Mouse (Mus musculus) embryonic facial prominence, embryonic 15.5 days (tissue): ENCODE data around the gene Snapc2. TPM values are rescaled to one million over a fixed set of nuclear protein-coding genes. Genes with fewer than 3 reads are reported as not detected.

Experiments used
- ATAC-seq: fragments of 200-750 bp; cut with Nextera tagmentation; 2 replicates; pipeline ENCODE4 v1.8.0; 2017; ENCODE audit warnings: low read depth, moderate TSS enrichment; ENCODE audit not compliant: insufficient number of reproducible peaks, low FRiP score, low TSS enrichment
- H3K27ac ChIP-seq: fragments of 300-500 bp; sonication (generic); replicated peaks from 2 replicates; pipeline ENCODE4 v1.5.1; 2015; ENCODE audit warnings: mild to moderate bottlenecking, inconsistent platforms
- H3K27me3 ChIP-seq: fragments of 300-500 bp; sonication (generic); 2 replicates; pipeline ENCODE4 v1.6.1; 2015; ENCODE audit warnings: inconsistent platforms
- H3K36me3 ChIP-seq: fragments of 300-500 bp; sonication (generic); 2 replicates; pipeline ENCODE4 v1.6.1; 2015; ENCODE audit warnings: mild to moderate bottlenecking, inconsistent platforms
- H3K4me1 ChIP-seq: fragments of 300-500 bp; sonication (generic); 2 replicates; pipeline ENCODE4 v1.6.1; 2015; ENCODE audit warnings: inconsistent platforms
- H3K4me2 ChIP-seq: fragments of 300-500 bp; sonication (generic); replicated peaks from 2 replicates; pipeline ENCODE4 v1.6.1; 2015; ENCODE audit warnings: mild to moderate bottlenecking, inconsistent platforms
- H3K4me3 ChIP-seq: fragments of 300-500 bp; sonication (generic); replicated peaks from 2 replicates; pipeline ENCODE4 v1.5.1; 2015; ENCODE audit warnings: mild to moderate bottlenecking, inconsistent platforms
- H3K9ac ChIP-seq: fragments of 300-500 bp; sonication (generic); 2 replicates; pipeline ENCODE4 v1.6.1; 2015; ENCODE audit warnings: inconsistent platforms
- H3K9me3 ChIP-seq: fragments of 300-500 bp; sonication (generic); replicated peaks from 2 replicates; pipeline ENCODE4 v1.6.1; 2016; ENCODE audit warnings: inconsistent platforms
- WGBS: fragments of 180-500 bp; shearing (Covaris S2); methylation state at CpG from one replicate; pipeline ENCODE4 v1.1.7; 2015; 5-methylcytosine and 5-hydroxymethylcytosine counted together
- polyA plus RNA-seq: library from polyadenylated mRNA; unstranded; fragments of >200 nt; fragmentation: Nextera tagmentation; extraction: Ambion mirVana; gene quantifications from 2 replicates; pipeline ENCODE4 v1.2.1, GENCODE M21; 2015

Snapc2 gene
- 58.6 and 59.9 TPM in 2 replicates for polyA plus RNA-seq

DNA sequence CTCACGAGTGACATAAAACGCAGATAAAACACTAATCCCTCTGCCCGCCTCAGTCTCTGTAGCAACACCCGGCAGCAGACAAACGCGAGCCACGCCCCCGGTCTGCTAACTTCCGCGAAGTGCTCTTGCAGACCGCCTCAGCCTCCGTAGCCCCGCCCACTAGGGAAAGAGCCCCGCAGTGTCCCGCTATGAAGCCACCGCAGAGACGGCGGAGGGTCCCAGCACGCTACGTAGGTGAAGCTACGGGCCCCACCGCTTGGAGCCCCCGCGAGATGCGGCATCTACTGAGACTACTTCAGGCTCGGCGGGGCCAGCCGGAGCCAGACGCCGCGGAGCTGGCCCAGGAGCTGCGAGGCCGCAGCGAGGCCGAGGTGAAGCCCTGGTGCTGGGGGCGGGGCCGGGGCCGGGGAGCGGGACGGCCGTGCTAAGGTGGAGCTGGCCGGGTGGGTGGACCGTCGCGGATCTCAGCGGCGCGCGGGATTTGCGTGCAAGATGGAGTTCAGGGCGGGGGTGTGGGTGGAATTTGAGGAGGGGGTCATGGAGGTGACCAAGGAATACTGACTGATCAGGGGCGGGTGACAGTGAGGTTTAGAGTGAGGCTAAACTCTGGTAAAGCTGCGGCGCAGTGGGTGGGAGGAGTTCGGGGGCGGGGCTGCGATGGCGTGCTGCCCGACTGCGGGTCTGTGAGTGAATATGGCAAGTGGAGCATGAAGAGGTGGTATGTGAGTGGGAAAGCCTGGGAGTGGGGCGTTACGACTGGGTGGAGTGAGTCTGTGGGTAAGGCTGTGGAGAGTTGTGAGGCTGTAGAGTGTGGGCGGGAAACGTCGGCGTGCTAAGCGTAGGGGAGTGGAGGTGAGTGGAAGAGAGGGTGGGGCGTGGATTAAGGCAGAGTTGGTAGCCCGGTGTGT, at the start of gene Snapc2:
Gene Snapc2, plus strand, starts transcription at position 147 of the 908 bp plus-strand sequence.
- Histone ChIP-seq H3K9ac (peak within 1 kb of the TSS; percentile 99), H3K4me2 (peak within 1 kb of the TSS; percentile 78), H3K9me3 (no peaks in the 10 kb centered on the region), H3K27me3 (no peaks in the 10 kb centered on the region), H3K4me1 (peaks cover 45% of the 10 kb centered on the region), H3K4me3 (peak within 1 kb of the TSS; percentile 100), H3K27ac (peak within 1 kb of the TSS; percentile 93), H3K36me3 (peaks cover 25% of the 10 kb centered on the region)
- peak; percentile 91 for ATAC-seq
- WGBS, result under 1% methylated on average over 69 of the region's 69 CpGs

DNA sequence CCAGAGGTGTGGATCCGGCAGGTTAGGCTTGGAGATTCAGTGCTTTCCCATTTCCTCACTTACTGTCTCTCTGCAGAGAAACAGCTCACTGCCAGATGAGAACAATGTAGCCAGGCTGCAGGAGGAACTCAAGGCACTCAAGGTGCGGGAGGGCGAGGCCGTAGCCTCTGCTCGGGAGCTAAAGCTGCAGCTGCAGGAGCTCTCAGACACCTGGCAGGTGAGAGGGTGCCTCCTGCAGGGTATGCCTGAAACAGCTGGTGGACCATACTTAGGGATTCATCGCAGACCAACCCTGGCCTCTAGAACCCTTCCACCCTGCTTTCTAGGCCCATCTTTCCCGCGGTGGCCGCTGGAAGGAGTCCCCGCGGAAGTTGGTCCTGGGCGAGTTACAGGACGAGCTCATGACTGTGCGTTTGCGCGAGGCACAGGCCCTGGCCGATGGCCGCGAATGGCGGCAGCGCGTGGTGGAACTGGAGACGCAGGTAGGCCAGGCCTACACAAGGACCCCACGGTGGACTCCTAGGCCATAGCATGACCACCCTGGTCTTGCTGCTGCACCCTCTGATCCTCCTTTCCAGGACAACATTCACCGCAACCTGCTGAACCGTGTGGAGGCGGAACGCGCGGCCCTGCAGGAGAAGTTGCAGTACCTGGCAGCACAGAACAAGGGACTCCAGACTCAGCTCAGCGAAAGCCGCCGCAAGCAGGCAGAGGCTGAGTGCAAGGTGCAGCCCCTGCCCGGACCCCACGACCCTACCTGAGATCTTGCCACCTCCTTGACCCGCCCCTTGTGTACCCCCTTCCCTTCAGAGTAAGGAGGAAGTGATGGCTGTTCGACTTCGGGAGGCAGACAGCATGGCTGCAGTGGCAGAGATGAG, 47.4 kb upstream of the Snapc2 start:
- Histone ChIP-seq H3K9ac (no peak overlapping the region), H3K27me3 (peaks cover 28% of the 10 kb centered on the region), H3K4me3 (no peak overlapping the region), H3K36me3 (0 out of 2 replicates have a peak, but pooled peaks cover 15% of the 10 kb centered on the region), H3K4me1 (peaks cover 9% of the 10 kb centered on the region), H3K27ac (no peak overlapping the region), H3K4me2 (no peak overlapping the region), H3K9me3 (no peaks in the 10 kb centered on the region)
- 33% methylated on average over 38 of the region's 38 CpGs for WGBS
- ATAC-seq, result no peak

DNA sequence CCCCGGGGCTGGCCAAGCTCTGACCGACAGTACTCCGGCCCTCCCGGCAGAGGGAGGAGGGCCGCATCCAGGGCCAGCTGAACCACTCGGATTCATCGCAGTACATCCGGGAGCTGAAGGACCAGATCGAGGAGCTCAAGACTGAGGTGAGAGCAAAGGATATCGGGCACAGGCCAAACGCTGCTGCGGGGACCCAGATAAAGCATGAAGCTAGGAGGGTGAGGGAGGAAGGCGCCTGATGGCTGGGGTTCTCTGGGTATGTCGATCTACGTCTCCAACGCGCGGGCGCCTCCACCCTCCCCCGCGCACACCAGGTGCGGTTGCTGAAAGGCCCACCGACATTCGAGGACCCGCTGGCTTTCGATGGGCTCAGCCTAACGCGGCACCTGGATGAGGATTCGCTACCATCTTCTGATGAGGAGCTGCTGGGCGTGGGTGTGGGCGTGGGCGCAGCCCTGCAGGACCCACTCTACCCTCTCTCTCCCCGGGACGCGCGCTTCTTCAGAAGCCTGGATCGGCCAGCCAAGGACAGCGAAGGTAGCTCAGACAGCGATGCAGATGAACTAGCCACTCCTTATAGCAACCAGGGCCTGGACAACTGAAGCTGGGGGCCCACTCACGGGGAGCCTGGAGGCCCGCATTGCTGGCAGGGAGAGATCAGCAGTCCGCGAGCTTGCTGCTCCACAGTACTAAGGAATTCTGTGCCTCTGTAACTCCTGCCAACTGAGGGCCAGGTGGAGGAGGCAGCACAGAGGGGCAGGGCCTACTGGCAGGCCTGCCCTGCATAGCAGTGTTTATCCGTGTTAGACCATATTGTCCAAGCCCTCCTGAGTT, 46.5 kb upstream of the Snapc2 start:
- H3K4me2 ChIP-seq, result no peak overlapping the region
- H3K4me1 ChIP-seq, result peaks cover 9% of the 10 kb centered on the region
- H3K9ac ChIP-seq, result no peak overlapping the region
- H3K27me3 ChIP-seq, result peaks cover 28% of the 10 kb centered on the region
- H3K9me3 ChIP-seq, result no peaks in the 10 kb centered on the region
- H3K4me3 ChIP-seq, result no peak overlapping the region
- WGBS, result 27% methylated on average over 44 of the region's 44 CpGs
- H3K27ac ChIP-seq, result no peak overlapping the region
- 0 out of 2 replicates have a peak, but pooled peaks cover 15% of the 10 kb centered on the region for H3K36me3 ChIP-seq
- peak; percentile 31; the same call in 1 of the 2 replicates for ATAC-seq

DNA sequence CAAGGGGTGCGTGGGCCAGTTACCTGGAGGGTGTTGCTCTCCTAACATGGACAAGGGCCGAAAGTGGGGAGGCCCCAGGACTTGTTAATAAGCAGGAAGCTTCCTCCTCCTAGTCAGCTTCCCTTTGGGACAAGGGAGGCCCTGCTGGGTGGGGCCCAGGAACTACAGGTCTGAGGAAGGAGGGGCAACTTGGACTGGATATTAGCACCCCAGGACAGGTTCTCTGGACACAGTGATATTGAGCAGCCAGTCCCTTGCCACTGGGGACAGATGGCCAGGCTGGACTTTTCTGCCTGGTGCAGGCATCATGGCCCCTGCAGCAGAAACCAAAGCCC, 45.9 kb upstream of the Snapc2 start:
- WGBS, result 74% methylated on average over 2 of the region's 2 CpGs
- Histone ChIP-seq H3K4me1 (peaks cover 9% of the 10 kb centered on the region), H3K4me2 (no peak overlapping the region), H3K27ac (no peak overlapping the region), H3K9me3 (no peaks in the 10 kb centered on the region), H3K27me3 (peaks cover 28% of the 10 kb centered on the region), H3K36me3 (0 out of 2 replicates have a peak, but pooled peaks cover 15% of the 10 kb centered on the region), H3K4me3 (no peak overlapping the region), H3K9ac (no peak overlapping the region)
- no peak for ATAC-seq

DNA sequence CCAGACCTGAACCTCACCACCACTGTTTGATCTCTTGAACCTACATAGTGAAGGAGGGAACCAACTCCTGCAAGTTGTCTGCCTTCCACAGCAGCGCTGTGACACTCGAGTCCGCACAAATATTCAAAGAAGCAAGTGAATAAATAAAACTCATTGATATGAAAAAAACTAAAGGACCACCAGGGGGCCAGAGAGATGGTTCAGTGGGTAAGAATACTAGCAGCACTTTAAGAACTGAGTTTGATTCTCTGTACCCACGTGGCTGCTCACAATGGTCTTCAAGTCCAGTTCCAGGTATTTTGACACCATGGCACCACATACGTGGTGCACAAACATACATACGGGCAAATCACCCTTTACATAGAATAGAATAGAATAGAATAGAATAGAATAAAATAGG, 41.8 kb upstream of the Snapc2 start:
- Histone ChIP-seq H3K9me3 (no peaks in the 10 kb centered on the region), H3K4me2 (no peak overlapping the region), H3K9ac (no peak overlapping the region), H3K36me3 (0 out of 2 replicates have a peak, but pooled peaks cover 4% of the 10 kb centered on the region), H3K27me3 (peaks cover 26% of the 10 kb centered on the region), H3K4me1 (peaks cover 31% of the 10 kb centered on the region), H3K27ac (no peak overlapping the region), H3K4me3 (no peak overlapping the region)
- no peak for ATAC-seq
- 76% methylated on average over 6 of the region's 6 CpGs for WGBS

DNA sequence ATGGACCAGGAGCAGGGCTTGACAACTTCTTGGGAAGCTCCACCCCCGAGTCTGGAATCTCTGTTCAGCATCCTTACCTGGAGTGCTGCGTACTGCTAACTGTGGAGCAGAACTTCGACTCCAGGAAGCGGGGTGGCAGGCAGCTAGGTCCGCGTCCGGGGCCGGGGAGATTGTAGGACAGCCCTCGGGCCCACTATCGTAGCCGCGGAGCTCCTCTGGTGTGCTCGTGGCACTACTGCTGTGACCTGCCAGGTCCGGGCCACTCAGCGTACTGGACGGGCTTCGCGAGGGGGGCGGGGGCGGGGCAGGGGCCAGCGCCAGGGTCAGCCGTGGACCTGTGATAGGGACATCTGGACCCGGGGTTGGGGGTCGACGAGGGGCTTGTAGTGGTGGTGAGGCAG, 40.1 kb upstream of the Snapc2 start:
- Histone ChIP-seq H3K36me3 (0 out of 2 replicates have a peak, but pooled peaks cover 4% of the 10 kb centered on the region), H3K9me3 (no peaks in the 10 kb centered on the region), H3K27me3 (peaks cover 38% of the 10 kb centered on the region), H3K27ac (no peak overlapping the region), H3K4me2 (peak overlapping the region; percentile 92), H3K9ac (peak overlapping the region; percentile 19; the same call in 1 of the 2 replicates), H3K4me3 (peak overlapping the region; percentile 44), H3K4me1 (peaks cover 36% of the 10 kb centered on the region)
- WGBS, result 2% methylated on average over 25 of the region's 25 CpGs
- ATAC-seq, result no peak

DNA sequence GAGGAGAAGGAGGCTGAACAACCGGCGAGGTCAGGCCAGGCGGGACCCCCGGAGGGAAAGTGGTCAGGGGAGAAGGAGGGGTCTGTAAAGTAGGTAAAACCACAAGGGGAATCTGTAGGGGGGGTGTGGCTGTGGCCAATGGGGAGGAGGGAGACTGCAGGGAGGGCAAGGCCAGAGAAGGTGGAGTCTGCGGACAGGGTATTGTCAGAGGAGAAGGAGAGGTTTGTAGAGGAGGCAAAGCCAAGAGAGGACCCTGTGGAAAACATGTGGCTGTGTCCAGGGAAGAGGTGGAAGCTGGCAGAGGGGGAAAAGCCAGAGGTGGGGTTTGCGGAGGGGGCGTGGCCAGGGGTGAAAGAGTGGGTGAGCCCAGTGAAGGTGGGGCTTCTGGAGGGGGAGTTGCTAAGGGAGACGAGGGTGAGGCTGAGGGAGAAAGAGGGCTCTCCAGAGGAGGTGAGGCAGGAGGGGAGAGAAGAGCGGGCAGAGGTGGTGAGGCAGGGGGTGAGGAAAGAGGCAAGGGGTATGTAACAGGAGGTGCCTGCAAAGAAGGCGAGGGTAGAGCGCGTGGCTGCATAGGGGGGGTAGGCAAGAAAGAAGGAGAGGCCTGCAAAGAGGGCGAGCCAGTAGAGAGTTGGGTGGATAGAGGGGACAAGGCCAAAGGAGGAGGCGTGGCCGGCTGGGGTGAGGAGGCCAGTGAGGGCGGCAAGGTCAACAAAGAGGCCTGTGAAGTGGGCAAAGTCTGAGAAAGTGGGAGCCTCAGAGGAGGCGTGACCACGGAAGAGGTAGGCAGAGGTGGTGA, 39.5 kb upstream of the Snapc2 start:
- no peak overlapping the region for H3K27ac ChIP-seq

DNA sequence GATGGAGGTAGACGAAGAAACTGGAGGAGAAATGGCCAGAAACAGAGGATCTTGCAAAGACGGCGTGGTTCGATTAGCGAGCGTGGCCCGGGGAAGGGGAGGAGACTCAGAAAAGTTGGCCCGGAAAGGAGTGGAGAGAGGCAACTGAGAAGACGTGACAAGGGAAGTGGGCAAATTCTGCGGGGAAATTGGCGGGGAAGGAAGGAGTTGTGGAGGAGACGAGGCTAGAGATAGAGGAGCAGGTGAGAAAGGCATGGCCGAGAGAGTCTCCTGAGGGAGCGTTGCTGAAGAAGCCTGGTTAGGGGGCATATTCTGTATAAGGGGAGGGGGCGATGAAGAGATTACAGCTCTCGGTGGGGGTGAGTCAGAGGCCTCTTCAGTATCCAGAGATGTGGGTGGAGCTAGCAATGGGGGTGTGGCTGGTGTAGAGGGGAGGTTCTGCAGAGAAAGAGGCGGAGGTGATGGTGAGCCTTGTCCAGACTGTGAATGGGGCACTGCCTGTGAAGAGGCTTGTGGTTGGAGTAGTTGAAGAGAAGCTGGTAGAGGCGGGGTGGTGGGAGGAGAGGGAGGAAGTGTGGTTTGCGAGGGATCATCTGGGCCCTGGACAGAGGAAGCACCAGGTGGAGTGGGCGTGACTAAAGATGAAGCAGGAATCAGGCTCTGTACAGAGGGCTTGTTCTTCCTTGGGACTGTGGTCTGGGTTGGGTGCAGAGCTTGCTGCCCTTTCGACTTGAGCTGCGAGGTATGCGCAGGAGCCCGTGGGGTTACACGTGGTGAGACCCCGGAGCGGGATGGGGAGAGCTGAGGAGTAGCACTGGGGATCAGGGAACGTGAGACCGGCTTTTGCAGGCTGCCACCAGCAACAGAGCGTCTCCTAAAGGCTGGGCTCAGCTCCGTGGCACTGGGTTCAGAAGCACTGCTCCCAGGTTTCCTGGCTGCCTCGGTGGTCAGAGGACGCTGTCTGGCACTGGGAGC, 38.6 kb upstream of the Snapc2 start:
- Histone ChIP-seq H3K9me3 (no peaks in the 10 kb centered on the region), H3K36me3 (0 out of 2 replicates have a peak, but pooled peaks cover 4% of the 10 kb centered on the region), H3K9ac (0 out of 2 replicates have a peak overlapping the region, but pooled peaks have one; percentile 4), H3K27ac (no peak overlapping the region), H3K4me3 (peak overlapping the region; percentile 44), H3K4me1 (peaks cover 36% of the 10 kb centered on the region), H3K4me2 (peak overlapping the region; percentile 92), H3K27me3 (peaks cover 44% of the 10 kb centered on the region)
- ATAC-seq, result peak; percentile 47
- WGBS, result 11% methylated on average over 33 of the region's 33 CpGs

More for the DNA sequence above, 39.5 kb upstream of the Snapc2 start:
- H3K27me3 ChIP-seq, result peaks cover 44% of the 10 kb centered on the region
- H3K9ac ChIP-seq, result peak overlapping the region; percentile 19; the same call in 1 of the 2 replicates
- H3K4me2 ChIP-seq, result peak overlapping the region; percentile 92
- H3K4me3 ChIP-seq, result peak overlapping the region; percentile 44
- WGBS, result 4% methylated on average over 18 of the region's 18 CpGs
- ATAC-seq, result peak; percentile 52
- H3K9me3 ChIP-seq, result no peaks in the 10 kb centered on the region
- peaks cover 36% of the 10 kb centered on the region for H3K4me1 ChIP-seq
- H3K36me3 ChIP-seq, result 0 out of 2 replicates have a peak, but pooled peaks cover 4% of the 10 kb centered on the region

DNA sequence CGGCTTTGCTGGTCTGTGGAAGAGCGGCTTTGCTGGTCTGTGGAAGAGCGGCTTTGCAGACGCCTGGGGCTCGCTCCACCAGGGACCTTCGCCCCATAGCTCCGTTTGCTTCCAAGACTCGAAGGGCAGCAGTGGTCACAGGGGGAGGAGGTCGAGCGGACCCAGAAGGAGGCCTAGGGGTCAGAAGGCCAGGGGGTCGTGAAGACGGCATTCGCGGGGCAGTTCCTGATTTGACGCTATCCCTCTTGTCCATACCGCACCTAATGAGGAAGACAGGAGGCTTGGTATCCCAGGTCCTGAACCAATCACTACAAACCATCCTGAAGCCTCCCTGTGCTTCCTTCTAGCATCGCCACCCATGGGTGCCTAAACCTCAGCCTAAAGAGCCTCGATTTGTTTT, 36.6 kb upstream of the Snapc2 start:
- H3K9me3 ChIP-seq, result no peaks in the 10 kb centered on the region
- H3K27ac ChIP-seq, result no peak overlapping the region
- WGBS, result 6% methylated on average over 18 of the region's 18 CpGs
- H3K9ac ChIP-seq, result 0 out of 2 replicates have a peak overlapping the region, but pooled peaks have one; percentile 23
- peaks cover 36% of the 10 kb centered on the region for H3K4me1 ChIP-seq
- peaks cover 44% of the 10 kb centered on the region for H3K27me3 ChIP-seq
- peak overlapping the region; percentile 44 for H3K4me3 ChIP-seq
- no peak for ATAC-seq
- H3K36me3 ChIP-seq, result no peaks in the 10 kb centered on the region
- peak overlapping the region; percentile 83 for H3K4me2 ChIP-seq
